Mouse (Mus musculus) urinary bladder, adult 2 months (tissue): ENCODE measurements around the gene Nf1. TPM values are rescaled to one million over a fixed set of nuclear protein-coding genes. Genes with fewer than 3 reads are reported as not detected.

Experiments
- DNase-seq: peaks from one replicate; pipeline ENCODE4 v3.0.0; 2022; ENCODE audit warnings: low spot score
- polyA plus RNA-seq: library from polyadenylated mRNA; depleted of rRNA; stranded (reverse); fragments of >200 nt; gene quantifications from 2 replicates; pipeline ENCODE4 v1.2.3, GENCODE M21; 2012; rRNA removed

The Nf1 gene
- polyA plus RNA-seq, 1 experiment = 16.8 TPM

DNA sequence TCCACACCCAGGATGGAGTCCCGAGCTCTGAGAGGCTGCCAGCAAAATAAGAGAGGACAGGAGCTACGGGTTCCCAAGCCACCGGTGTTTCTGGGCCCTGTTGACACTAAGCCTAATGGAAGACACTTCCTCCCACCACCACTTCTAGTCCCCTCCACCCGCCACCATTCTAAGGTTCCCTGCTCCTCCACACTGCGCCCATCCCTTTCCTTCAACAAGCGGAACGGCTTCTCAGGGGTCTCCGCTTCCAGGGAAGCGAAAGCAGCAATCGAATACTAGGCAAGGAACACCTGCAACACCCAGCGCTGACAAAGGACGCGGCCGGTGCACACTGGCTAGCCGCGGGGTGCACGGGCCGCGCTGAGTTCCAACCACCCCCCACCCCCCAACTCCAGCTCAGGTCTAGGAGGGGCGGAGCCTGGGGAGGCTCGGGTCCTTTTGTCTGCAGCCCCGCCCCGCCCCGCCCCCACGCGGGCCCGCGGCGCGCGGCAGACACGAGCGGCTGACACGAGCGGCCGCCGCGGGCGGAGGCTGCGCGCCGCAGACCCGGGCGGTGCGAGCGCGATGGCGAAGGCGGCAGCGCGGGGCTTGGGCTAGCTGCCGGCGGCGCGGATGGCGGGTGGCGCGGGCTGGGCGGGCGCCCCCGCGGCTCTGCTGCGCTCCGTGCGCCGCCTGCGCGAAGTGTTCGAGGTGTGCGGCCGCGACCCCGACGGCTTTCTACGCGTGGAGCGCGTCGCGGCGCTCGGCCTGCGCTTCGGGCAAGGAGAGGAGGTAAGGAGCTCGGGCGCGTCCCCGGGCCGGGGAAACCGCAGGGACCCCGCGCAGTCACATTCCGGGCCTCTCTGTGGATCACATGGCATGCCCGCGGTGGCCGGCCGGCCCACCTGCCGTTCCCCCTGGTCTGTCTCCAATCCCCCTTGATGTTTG is 251.4 kb downstream of the Nf1 start, which contains the start of gene Rab11fip4:
TSS of gene Rab11fip4 (plus strand) at position 549 of the 927 bp plus-strand sequence.
- DNase-seq = no peak

DNA sequence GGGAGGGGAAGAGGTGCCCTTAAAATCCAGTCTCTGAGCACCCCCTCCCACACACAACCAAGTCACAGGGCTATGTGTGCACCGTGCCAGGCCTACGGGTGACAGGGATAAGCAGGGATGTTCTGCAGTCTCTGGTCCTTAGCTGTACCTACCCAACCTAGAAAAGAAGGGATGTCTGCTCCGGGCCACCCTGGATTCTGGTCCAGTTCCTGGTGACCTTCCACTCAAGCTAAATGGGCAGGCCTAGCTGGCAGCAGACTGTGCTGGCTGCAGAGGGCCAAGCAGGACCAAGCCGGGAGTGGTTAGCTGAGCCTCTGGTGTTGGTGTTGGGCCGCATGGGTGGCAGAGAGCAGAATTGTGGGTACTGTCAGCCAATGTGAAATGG is 252.1 kb downstream of the Nf1 start:
- DNase-seq = no peak

DNA sequence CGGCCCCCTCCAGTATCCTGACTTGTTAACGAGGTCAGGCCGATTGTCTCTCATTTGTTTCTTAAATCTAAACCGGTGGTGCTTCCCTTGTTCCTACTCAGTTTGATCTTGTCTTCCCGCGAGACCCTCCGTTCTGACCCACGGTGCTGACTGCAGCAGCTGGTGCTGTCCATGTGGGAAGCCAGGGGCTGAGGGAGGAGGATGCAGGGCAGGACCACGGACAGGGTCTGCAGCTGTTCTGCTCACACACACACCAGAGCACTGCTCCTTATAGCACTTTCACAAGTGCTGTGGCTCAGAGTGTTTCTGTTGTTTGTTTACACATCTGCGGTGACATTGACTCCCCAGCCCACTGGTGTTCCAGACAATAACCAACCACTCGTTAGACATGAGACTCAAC is 254.0 kb downstream of the Nf1 start:
- DNase-seq = no peak

DNA sequence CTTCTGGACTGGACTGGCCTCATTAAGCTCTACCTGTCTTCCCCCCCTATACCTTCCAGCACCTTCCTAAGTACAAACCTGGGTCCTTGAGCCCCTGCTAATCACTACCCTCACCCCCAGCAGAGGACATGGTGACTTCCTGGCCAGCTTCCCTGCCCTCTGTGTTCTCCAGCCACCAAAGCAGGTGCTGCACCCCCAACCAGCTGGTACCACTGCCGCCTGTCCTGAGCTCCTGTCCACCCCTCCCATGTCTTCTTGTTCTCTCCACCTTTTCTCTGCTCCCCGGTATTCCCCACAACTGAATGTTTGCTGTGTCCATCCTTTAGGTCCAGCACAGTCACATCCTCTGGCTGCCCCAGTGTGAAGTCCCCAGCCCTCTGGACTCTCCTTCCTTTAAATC is 271.0 kb downstream of the Nf1 start:
- no peak for DNase-seq

DNA sequence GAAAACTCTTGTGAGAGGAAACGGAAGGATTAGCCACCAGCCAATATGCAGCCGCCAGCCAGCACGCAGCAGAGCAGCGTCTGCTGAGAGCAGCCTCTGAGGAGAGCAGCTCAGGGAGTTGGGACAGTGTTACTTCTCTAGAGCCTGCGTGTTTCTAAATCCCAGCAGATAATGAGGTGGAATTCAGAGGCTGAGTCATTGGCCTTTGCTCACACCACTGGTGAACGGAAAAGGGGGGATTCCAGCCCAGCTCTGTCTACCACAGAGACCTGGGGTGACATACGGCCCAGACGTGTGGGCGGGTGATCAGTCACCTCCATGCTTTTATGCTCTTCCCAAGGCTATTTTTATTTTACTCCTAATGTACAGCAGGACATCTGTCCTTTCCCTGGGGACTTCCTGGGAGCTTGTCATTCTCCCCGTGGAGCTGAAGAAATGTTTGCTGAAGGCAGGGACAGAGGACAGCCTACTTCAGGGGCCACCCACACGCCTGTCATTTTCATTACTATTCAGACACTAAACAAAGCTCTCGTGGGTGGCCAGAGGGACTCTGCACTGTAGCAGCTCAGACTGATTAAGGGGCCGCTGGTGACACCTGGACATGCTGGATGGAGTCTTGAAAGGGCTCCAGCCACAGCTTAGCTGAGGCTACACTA is 271.6 kb downstream of the Nf1 start:
- DNase-seq = no peak

DNA sequence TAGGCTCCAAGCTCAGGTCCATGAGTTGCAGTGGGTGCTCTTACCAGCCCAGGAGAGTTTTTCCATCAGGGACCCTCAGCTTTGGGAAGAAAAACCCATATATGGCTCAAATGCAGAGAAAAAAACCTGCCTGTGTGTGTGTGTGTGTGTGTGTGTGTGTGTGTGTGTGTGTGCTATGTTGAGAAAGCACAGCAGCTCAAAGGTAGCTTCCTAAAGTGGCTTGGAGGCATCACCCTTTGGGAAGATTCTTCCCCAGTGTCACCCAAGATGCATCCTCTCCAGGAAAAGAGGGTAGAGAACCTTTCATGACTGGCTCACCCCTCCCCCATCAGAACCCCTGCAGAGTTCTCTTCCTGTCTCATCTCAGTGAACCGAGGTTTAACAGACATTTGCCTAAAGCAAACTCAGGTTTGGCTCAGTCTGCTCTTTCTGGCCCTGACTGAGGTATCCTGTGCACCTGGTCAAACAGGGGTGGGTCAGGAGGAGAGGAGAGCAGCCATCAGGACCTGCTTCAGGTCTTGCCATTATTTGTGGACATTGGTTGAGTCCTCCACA is 272.6 kb downstream of the Nf1 start:
- no peak for DNase-seq

DNA sequence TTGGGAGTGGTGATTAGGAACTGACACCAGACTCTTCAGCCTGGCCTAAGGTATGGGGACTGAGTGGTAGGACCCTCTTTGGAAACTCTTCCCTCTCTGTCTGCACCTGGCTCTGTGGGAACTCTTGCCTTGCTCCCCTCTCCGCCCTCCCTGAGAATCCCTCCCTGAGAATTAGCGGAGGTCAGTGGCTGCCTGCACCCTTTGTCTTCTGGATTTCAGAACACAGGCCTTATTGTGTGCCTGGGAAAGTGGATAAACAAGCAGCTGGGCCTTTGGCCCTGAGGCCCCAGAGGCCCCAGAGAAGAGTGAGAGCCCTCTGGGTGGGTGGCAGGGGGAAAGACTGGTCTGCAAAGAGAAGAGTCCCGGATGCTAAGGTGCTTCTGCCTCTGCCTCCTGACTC is 273.6 kb downstream of the Nf1 start:
- DNase-seq = no peak

DNA sequence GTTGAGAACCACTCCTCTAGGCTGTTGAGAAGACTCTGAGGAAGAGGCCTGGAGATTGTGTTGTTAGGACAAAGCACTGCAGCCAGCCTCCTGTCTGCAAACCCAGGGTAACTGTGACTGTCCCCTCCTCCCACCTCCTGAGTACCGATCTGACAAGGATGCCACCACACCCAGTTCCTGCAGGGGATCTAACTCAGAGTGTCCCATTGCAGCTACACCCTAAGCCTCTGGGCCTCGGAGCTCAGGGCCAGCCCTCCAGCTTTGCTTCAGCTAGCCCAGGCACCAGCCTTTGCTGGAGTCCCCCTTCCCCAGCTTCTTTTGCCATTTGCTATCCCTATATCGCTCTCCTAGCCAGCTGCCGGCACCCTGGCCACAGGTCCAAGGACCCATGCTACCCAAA is 274.2 kb downstream of the Nf1 start:
- DNase-seq = no peak

DNA sequence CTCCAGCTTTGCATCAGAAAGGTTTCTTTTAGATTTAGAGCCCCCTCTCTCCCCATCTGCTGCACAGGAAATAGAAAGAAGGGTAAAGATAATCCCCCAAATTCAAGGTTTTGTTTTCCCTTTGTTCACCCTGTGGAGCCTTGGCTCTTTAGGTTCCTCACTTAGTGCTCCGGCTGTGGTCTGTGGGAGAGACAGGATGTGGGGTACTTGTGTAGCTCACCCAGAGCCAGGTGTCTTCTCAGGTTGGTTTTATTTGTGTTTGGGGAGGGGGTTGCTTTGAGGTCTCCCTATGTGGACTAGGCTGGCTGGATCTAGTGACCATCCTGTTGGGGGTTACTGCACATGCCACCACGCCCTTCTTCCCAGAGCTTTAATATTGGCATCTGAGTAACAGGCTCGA is 275.4 kb downstream of the Nf1 start:
- no peak for DNase-seq

DNA sequence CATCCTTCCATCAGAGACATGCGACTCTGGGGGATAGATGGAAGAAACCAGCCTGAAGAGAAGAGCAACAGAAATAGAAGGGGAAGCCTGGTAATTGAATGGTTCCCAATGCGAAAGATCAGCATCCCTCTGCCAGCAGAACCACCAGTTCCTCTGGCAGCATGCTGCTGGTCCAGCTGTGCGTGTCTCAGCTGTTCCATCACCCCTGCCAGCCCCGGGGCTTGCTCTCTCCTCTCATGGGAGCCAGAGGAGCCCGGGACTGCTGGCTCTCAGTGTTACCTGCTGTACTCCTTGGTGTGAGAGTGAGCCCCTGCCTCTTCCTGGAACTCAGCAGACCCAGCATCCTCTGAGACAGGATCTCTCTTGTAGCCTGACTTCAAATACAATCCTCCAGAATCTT is 276.4 kb downstream of the Nf1 start:
- no peak for DNase-seq

DNA sequence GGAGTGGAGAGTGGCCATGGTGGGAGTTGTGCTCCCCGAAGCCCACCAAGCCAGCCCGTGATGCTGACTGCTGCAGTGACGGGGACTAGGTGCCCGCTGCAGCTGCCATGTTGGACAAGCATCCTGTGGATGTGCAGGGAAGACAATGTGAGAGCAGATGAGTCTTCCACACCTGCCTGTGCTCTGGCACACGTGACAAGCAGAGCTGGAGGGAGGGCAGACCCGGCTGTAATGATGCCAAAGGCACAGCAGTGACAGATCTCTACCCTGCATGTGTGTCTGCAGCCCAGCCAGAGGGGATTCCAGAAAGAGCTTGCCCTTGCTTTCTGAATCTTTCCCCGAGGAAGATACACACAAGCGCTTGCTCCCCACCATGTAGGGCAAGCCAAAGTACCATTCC is 278.5 kb downstream of the Nf1 start:
- no peak for DNase-seq

DNA sequence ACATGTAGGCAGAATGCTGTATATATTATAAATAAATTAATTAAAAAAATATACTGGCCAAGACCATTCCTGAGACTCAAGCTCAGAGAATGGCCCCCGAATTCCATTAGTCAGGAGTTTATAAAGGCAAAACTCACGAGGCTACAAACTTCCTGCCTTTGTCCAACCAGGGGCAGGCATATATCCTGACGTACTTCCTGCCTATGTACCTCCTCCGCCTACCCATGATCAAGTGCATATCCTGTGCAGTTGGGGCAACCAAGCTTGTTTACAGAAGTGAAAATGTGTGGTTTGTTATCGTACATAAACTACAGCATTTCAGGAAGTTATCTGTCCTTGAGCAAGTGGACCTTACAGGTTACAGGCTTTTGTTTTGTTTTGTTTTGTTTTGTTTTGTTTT is 283.5 kb downstream of the Nf1 start:
- DNase-seq = no peak

DNA sequence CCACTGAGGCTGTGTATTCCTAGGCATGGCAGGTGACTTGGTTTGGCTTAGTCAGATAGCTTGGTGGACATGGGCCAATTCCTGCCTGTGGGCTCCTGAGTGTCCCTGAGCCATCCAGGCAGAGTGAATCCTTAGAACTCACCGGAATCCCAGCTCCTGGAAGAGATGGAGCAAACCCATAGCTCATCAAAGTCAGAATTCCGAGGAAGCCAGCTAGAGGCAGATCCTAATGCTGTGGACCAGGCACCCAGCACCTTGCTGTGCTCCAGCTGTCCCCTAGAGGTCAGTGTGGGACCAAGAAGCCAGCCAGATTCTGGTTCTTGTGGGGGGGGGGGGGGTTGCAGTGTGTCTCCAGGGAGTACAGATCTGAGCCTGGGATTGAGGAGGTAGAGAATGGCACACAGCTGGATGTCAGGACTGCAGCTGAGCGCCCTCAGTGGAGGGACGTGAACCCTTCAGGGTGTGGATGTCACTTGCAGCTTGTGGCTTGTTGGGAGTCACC is 285.4 kb downstream of the Nf1 start:
- DNase-seq = peak; percentile 42

DNA sequence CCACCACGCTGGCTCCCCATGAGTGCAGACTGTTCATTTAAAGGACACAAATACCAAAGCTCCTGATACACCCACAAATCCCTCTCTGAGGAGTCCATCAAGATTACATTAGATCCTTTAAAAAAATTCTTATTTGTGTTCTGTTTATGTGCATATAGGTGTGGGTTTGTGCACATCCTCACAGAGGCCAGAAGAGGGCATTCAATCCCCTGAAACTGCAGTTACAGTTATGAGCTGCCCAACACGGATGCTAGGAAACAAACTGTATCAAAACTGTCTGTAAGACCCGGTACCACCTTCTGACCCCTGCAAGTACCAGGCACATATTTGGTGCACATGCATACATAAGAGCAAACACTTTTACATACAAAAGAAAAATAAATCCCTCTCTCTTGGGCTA is 289.2 kb downstream of the Nf1 start:
- DNase-seq = no peak

DNA sequence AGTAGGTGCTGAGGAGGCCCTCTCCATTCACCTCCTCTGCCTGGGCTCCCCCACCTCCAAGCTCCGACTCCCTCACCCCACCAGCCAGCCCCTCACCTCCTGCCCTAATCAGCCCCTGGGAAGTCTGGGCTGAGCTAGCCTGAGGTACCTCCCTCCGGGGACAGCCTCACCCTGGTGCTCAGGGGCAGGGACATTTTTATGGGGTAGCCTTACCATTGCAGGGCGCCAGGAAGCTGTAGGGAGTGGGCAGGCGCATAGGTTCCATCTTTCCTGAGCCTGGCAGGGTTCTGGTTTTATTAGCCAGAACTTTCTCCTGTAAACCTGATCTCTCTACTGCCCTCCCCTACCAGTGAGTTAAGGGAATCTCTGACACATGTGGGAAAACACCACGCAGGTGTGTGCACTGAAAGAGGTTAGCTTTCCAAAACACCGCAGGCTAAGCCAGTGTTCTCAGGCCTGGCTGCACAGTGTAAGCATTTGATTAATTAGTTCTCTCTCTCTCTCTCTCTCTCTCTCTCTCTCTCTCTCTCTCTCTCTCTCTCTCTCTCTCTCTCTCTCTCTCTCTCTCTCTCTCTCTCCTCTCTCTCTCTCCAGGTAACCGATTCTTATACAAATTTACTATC is 290.4 kb downstream of the Nf1 start:
- DNase-seq = no peak

DNA sequence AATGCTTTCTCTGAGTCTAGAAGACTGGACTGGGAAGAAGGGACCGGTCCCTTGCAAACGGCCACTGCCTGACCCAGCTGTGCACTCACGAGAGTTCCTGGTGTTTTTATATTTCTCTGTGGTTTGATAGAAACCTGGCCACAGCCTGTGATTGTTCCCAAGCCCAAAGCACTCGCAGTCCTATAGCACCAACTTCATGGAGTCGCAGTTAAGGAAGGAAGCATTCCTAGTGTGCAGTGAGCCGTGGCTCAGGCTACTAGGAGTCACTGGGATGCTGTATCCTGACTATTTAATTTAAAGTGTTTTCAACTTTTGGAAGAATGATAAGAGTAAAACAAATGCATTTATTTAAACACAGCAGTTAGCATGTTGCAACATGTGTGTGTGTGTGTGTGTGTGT is 291.0 kb downstream of the Nf1 start:
- no peak for DNase-seq

Other genes with a start within 250 kb of the Nf1 start
- gene Ksr1, start 193.3 kb upstream of the Nf1 start, polyA plus RNA-seq = 12.2 and 16.4 TPM in 2 replicates
- gene Wsb1, start 85.0 kb upstream of the Nf1 start, polyA plus RNA-seq = 98.9 and 164 TPM in 2 replicates
- not detected in 2 replicates for gene Gm9964, start 42.8 kb upstream of the Nf1 start, polyA plus RNA-seq
- 0.06 and 0.07 TPM in 2 replicates for gene Omg, start 164.4 kb downstream of the Nf1 start, polyA plus RNA-seq
- 6.5 and 8.9 TPM in 2 replicates for gene Evi2b, start 184.1 kb downstream of the Nf1 start, polyA plus RNA-seq
- 0.50 TPM in 2 replicates for gene Evi2, start 190.9 kb downstream of the Nf1 start, polyA plus RNA-seq
- gene Evi2a, start 190.9 kb downstream of the Nf1 start, polyA plus RNA-seq = 13.6 and 15.8 TPM in 2 replicates